Mouse (Mus musculus) heart, adult 2 months (tissue): ENCODE data around the gene Adamts13.

Experiments
- CTCF ChIP-seq: fragments of 200-600 bp; IDR thresholded peaks from 2 replicates; pipeline ENCODE4 v1.8.1; 2022; ENCODE audit warnings: antibody characterized with exemption, mild to moderate bottlenecking, moderate library complexity
- EP300 ChIP-seq: fragments of 200-500 bp; IDR thresholded peaks from 2 replicates; pipeline ENCODE4 v1.6.1; 2011; ENCODE audit warnings: low read depth, low read length, control low read depth; ENCODE audit not compliant: insufficient read depth
- POLR2A ChIP-seq: fragments of 200-500 bp; IDR thresholded peaks from 2 replicates; pipeline ENCODE4 v1.6.1; 2011; ENCODE audit warnings: mild to moderate bottlenecking, low read depth, low read length, control low read depth; ENCODE audit not compliant: insufficient read depth

- TF ChIP-seq CTCF (no peak), POLR2A (no peak), EP300 (no peak)
Measured at GRCm38 (mm10) chr2:26950411-26950810, 22.8 kb upstream of the Adamts13 start.
